Mouse (Mus musculus) heart, embryonic 14.5 days (tissue): ENCODE measurements around the gene Lmod1. TPM values are rescaled to one million over a fixed set of nuclear protein-coding genes. Genes with fewer than 3 reads are reported as not detected.

Experiments
- ATAC-seq: fragments of 200-750 bp; cut with Nextera tagmentation; 2 replicates; pipeline ENCODE4 v1.8.0; 2017; ENCODE audit warnings: low read depth, moderate TSS enrichment; ENCODE audit not compliant: insufficient number of reproducible peaks, insufficient read depth, low FRiP score
- H3K27ac ChIP-seq, 2 experiments: fragments of 200-500 bp in 1 of 2; fragments of 300-500 bp in 1 of 2; sonication (generic) in 1 of 2; replicated peaks in 1 of 2; 2 replicates each; pipeline ENCODE4 v1.5.1; 2012 to 2014; ENCODE audit warnings: low read depth in 2 of 2, low read length in 2 of 2, control low read depth in 1 of 2, mild to moderate bottlenecking in 1 of 2, mixed read lengths in 1 of 2; ENCODE audit not compliant: control insufficient read depth in 1 of 2, insufficient read depth in 1 of 2
- H3K27me3 ChIP-seq: fragments of 300-500 bp; sonication (generic); 2 replicates; pipeline ENCODE4 v1.6.1; 2014; ENCODE audit warnings: mild to moderate bottlenecking, low read length, control low read depth; ENCODE audit not compliant: control insufficient read depth, insufficient read depth
- H3K36me3 ChIP-seq: fragments of 300-500 bp; sonication (generic); 2 replicates; pipeline ENCODE4 v1.6.1; 2014; ENCODE audit warnings: mild to moderate bottlenecking, control low read depth, low read length, mixed read lengths; ENCODE audit not compliant: control insufficient read depth, insufficient read depth
- H3K4me1 ChIP-seq, 2 experiments: fragments of 200-500 bp in 1 of 2; fragments of 300-500 bp in 1 of 2; sonication (generic) in 1 of 2; 2 replicates each; pipeline ENCODE4 v1.6.1; 2012 to 2014; ENCODE audit warnings: low read length in 2 of 2, control low read depth in 1 of 2, mixed read lengths in 1 of 2; ENCODE audit not compliant: control insufficient read depth in 2 of 2, insufficient read depth in 2 of 2
- H3K4me2 ChIP-seq: fragments of 300-500 bp; sonication (generic); 2 replicates; pipeline ENCODE4 v1.6.1; 2014; ENCODE audit warnings: mild to moderate bottlenecking, low read length
- H3K4me3 ChIP-seq, 2 experiments: fragments of 200-500 bp in 1 of 2; fragments of 300-500 bp in 1 of 2; sonication (generic) in 1 of 2; 2 replicates each; pipeline ENCODE4 v1.5.1; 2012 to 2014; ENCODE audit warnings: low read length in 2 of 2, mild to moderate bottlenecking in 2 of 2, control low read depth in 1 of 2, low read depth in 1 of 2, moderate library complexity in 1 of 2; ENCODE audit not compliant: control insufficient read depth in 1 of 2, insufficient read depth in 1 of 2
- H3K9ac ChIP-seq: fragments of 300-500 bp; sonication (generic); 2 replicates; pipeline ENCODE4 v1.6.1; 2014; ENCODE audit warnings: mild to moderate bottlenecking, low read length
- H3K9me3 ChIP-seq: fragments of 300-500 bp; sonication (generic); 2 replicates; pipeline ENCODE4 v1.6.1; 2016; ENCODE audit warnings: low read length, control low read depth; ENCODE audit not compliant: control insufficient read depth
- WGBS: fragments of 180-500 bp; shearing (Covaris S2); extraction: QIAGEN DNeasy Blood & Tissue Kit; methylation state at CpG from one replicate; pipeline ENCODE4 v1.1.7; 2014; 5-methylcytosine and 5-hydroxymethylcytosine counted together
- polyA plus RNA-seq: library from polyadenylated mRNA; unstranded; fragments of >200 nt; fragmentation: Nextera tagmentation; extraction: Ambion mirVana; gene quantifications from 2 replicates; pipeline ENCODE4 v1.2.1, GENCODE M21; 2014

Lmod1 gene
- polyA plus RNA-seq, 1 experiment from 2014 or later, result 1.2 TPM

GRCm38 (mm10) chr1:135373171-135373677, 48.6 kb downstream of the Lmod1 start:
- H3K9ac ChIP-seq, result no peak overlapping the region
- no peak for ATAC-seq
- no peak overlapping the region for H3K4me2 ChIP-seq
- H3K27me3 ChIP-seq, result peaks cover 5% of the 10 kb centered on the region; the same call in 1 of the 2 replicates
- peaks cover 15 to 23% of the 10 kb centered on the region in 2 experiments for H3K4me1 ChIP-seq
- no peaks in the 10 kb centered on the region for H3K36me3 ChIP-seq
- no peak overlapping the region for H3K4me3 ChIP-seq
- no peak overlapping the region for H3K27ac ChIP-seq
- H3K9me3 ChIP-seq, result no peaks in the 10 kb centered on the region
- WGBS, result 65% methylated on average over 4 of the region's 4 CpGs

GRCm38 (mm10) chr1:135374175-135374867, 49.7 kb downstream of the Lmod1 start:
- WGBS, result 3% methylated on average over 19 of the region's 19 CpGs
- peak overlapping the region; percentile 82 for H3K9ac ChIP-seq

GRCm38 (mm10) chr1:135374868-135375581, 50.4 kb downstream of the Lmod1 start, which contains the start of gene Shisa4:
TSS of gene Shisa4 (minus strand) at chr1:135375237.
- H3K27me3 ChIP-seq, result no peaks in the 10 kb centered on the region; the same call in 1 of the 2 replicates
- peak within 1 kb of the TSS; percentile 54 to 72 for H3K4me3 ChIP-seq
- H3K4me2 ChIP-seq, result peak within 1 kb of the TSS; percentile 91
- WGBS, result 3% methylated on average over 33 of the region's 38 CpGs
- H3K27ac ChIP-seq, result peak within 1 kb of the TSS; percentile 0 to 54; a peak in 1 of 4 replicates
- H3K36me3 ChIP-seq, result no peaks in the 10 kb centered on the region
- peak within 1 kb of the TSS; percentile 82 for H3K9ac ChIP-seq
- H3K4me1 ChIP-seq, result peaks cover 23 to 29% of the 10 kb centered on the region in 2 experiments
- H3K9me3 ChIP-seq, result no peaks in the 10 kb centered on the region
- ATAC-seq, result peak; percentile 82

More at GRCm38 (mm10) chr1:135374175-135374867, 49.7 kb downstream of the Lmod1 start:
- peak overlapping the region; percentile 91 for H3K4me2 ChIP-seq
- no peaks in the 10 kb centered on the region for H3K36me3 ChIP-seq
- H3K4me1 ChIP-seq, result peaks cover 22 to 28% of the 10 kb centered on the region in 2 experiments
- ATAC-seq, result no peak
- H3K9me3 ChIP-seq, result no peaks in the 10 kb centered on the region
- H3K27ac ChIP-seq, result 0 out of 4 replicates have a peak overlapping the region, but pooled peaks have one; percentile 0 to 54
- H3K4me3 ChIP-seq, result peak overlapping the region; percentile 54 to 72
- peaks cover 3% of the 10 kb centered on the region; the same call in 1 of the 2 replicates for H3K27me3 ChIP-seq

- peaks cover 14% of the 10 kb centered on the region for H3K36me3 ChIP-seq
- H3K4me1 ChIP-seq, result peaks cover 31 to 38% of the 10 kb centered on the region in 2 experiments
Observed at GRCm38 (mm10) chr1:135378576-135378975, 54.0 kb downstream of the Lmod1 start.

GRCm38 (mm10) chr1:135379048-135379447, 54.4 kb downstream of the Lmod1 start:
- peak overlapping the region; percentile 37 for H3K4me2 ChIP-seq
- no peak for ATAC-seq
- no peak overlapping the region; the same call in 1 of the 2 replicates for H3K9ac ChIP-seq
- 40% methylated on average over 2 of the region's 2 CpGs for WGBS
- H3K4me1 ChIP-seq, result peaks cover 29 to 34% of the 10 kb centered on the region in 2 experiments
- peak overlapping the region in 1 of 2 experiments; percentile 80; a peak in 2 of 4 replicates for H3K27ac ChIP-seq
- H3K9me3 ChIP-seq, result no peaks in the 10 kb centered on the region
- H3K36me3 ChIP-seq, result peaks cover 19% of the 10 kb centered on the region
- H3K27me3 ChIP-seq, result no peaks in the 10 kb centered on the region
- H3K4me3 ChIP-seq, result no peak overlapping the region

More at GRCm38 (mm10) chr1:135378576-135378975, 54.0 kb downstream of the Lmod1 start:
- Histone ChIP-seq H3K9me3 (no peaks in the 10 kb centered on the region), H3K4me3 (no peak overlapping the region), H3K4me2 (peak overlapping the region; percentile 37), H3K9ac (peak overlapping the region; percentile 54; the same call in 1 of the 2 replicates), H3K27ac (peak overlapping the region; percentile 79 to 80), H3K27me3 (no peaks in the 10 kb centered on the region)
- 0 out of 2 replicates have a peak, but pooled peaks have one; percentile 20 for ATAC-seq
- 20% methylated on average over 9 of the region's 9 CpGs for WGBS

- H3K4me2 ChIP-seq, result no peak overlapping the region
- peaks cover 21 to 27% of the 10 kb centered on the region in 2 experiments for H3K4me1 ChIP-seq
- 0 out of 2 replicates have a peak overlapping the region, but pooled peaks have one; percentile 21 for H3K9ac ChIP-seq
- peaks cover 32% of the 10 kb centered on the region for H3K36me3 ChIP-seq
- no peaks in the 10 kb centered on the region for H3K9me3 ChIP-seq
- no peak overlapping the region for H3K4me3 ChIP-seq
- no peaks in the 10 kb centered on the region for H3K27me3 ChIP-seq
- no peak overlapping the region for H3K27ac ChIP-seq
- ATAC-seq, result no peak
- WGBS, result 70% methylated on average over 15 of the region's 15 CpGs
Observed at GRCm38 (mm10) chr1:135380071-135380991, 55.7 kb downstream of the Lmod1 start.
